Mouse (Mus musculus): ENCODE measurements around the gene Galk1. TPM values are rescaled to one million over a fixed set of nuclear protein-coding genes. Genes with fewer than 3 reads are reported as not detected.
A peak's percentile ranks its signal among the peaks of the same experiment; 100 is the strongest.
"Not testable (repeated sequence)": the region's sequence is repeated elsewhere in the genome, so short reads cannot be mapped to it uniquely, and the experiment has no call there.

Galk1 gene
- polyA plus RNA-seq, 1 experiment, result 110 TPM

GRCm38 (mm10) chr11:116027756-116028155, 15.2 kb upstream of the Galk1 start, which contains the start of gene H3f3b:
H3f3b (minus strand) TSS chr11:116027962.
- WGBS, result 91% methylated on average over 4 of the region's 4 CpGs
- Histone ChIP-seq H3K27ac (ENCODE audit: control insufficient read depth, insufficient read depth, low read length) (no peak within 1 kb of the TSS), H3K27me3 (ENCODE audit: control insufficient read depth, insufficient read depth, low read length) (no peaks in the 10 kb centered on the region), H3K4me1 (replicated peaks; ENCODE audit: control insufficient read depth, insufficient read depth, low read length) (peaks cover 8% of the 10 kb centered on the region), H3K4me3 (ENCODE audit: control insufficient read depth, insufficient read depth, low read length) (no peak within 1 kb of the TSS), H3K36me3 (ENCODE audit: control insufficient read depth, insufficient read depth, low read length) (peaks cover 5% of the 10 kb centered on the region)
- TF ChIP-seq POLR2A (IDR thresholded peaks at IDR 0.05; ENCODE audit: control insufficient read depth, extremely low read depth, insufficient read depth, low read length, poor library complexity) (no peak), CTCF (IDR thresholded peaks at IDR 0.05; ENCODE audit: borderline replicate concordance, control insufficient read depth, extremely low read depth, insufficient read depth, low read length, poor library complexity) (no peak)
- DNase-seq, result no peak

DNA sequence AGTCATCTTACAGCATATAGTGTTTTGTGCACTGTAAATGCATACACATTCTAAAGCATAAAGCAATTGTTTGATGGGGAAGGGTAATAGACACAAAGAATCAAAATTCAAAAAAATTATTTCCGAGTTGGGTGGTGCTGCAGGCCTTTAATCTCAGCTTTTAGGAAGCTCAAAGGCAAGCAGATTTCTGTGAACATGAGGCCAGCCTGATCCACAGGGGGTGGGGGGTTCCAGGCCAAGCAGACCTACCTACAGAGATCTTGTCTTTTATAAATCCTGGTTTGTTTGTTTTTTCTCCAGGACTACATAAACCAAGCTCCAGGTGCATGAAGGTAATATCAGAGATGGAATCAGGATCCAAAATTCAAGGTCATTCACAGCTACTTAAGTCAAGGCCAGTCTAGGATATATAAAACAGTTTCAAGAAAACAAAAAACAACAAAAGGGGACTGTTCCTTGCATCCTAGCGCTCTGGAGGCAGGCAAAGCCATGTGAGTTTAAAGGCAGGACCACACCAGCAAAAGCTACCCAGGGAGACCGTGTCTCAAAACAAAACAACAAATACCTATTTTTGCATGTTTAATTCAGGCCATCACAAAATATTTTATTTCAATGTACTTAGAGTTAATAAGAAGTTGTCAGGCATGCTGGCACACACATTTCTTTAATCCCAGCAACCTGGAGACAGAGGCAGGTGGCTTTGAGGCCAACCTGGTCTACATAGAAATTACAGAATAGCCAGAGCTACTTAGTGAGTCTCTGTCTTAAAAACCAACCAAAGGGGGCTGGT, 12.7 kb upstream of the Galk1 start:
- no peak for TF ChIP-seq CTCF (IDR thresholded peaks at IDR 0.05; ENCODE audit: borderline replicate concordance, control insufficient read depth, extremely low read depth, insufficient read depth, low read length, poor library complexity)
- TF ChIP-seq POLR2A (IDR thresholded peaks at IDR 0.05; ENCODE audit: control insufficient read depth, extremely low read depth, insufficient read depth, low read length, poor library complexity), result no peak
- Histone ChIP-seq H3K4me1 (replicated peaks; ENCODE audit: control insufficient read depth, insufficient read depth, low read length) (peaks cover 2% of the 10 kb centered on the region; the same call in 1 of the 2 replicates), H3K36me3 (ENCODE audit: control insufficient read depth, insufficient read depth, low read length) (peaks cover 20% of the 10 kb centered on the region), H3K27me3 (ENCODE audit: control insufficient read depth, insufficient read depth, low read length) (no peaks in the 10 kb centered on the region), H3K4me3 (ENCODE audit: control insufficient read depth, insufficient read depth, low read length) (no peak overlapping the region), H3K27ac (ENCODE audit: control insufficient read depth, insufficient read depth, low read length) (no peak overlapping the region)
- no peak for DNase-seq
- WGBS, result 90% methylated on average over 3 of the region's 3 CpGs

DNA sequence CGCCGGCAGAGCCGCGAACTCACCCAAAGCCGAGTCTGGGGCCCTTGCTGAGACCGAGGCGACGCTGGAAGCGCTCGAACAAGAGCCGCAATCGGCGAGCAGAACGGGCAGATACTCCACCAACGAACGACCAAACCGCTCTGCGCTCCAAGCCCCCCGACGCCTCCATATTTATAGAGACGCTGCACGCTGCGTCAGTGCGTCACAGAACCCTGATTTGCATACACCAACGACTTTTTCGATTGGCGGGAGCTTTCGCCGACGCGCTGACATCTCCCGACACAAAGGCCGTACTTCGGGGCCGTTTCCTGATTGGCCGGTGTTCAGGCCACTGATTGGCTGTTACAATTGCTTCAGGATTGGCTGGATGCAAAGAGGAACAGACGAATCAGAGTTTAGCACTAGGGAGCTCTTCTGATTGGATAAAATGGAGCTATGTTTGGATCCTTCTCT, 11.9 kb upstream of the Galk1 start:
- H3K27me3 ChIP-seq (ENCODE audit: control insufficient read depth, insufficient read depth, low read length), result no peaks in the 10 kb centered on the region
- DNase-seq, result peak; percentile 91
- peaks cover 2% of the 10 kb centered on the region; the same call in 1 of the 2 replicates for H3K4me1 ChIP-seq (replicated peaks; ENCODE audit: control insufficient read depth, insufficient read depth, low read length)
- H3K4me3 ChIP-seq (ENCODE audit: control insufficient read depth, insufficient read depth, low read length), result peak overlapping the region; percentile 78
- TF ChIP-seq POLR2A (IDR thresholded peaks at IDR 0.05; ENCODE audit: control insufficient read depth, extremely low read depth, insufficient read depth, low read length, poor library complexity) (peak; percentile 100), CTCF (IDR thresholded peaks at IDR 0.05; ENCODE audit: borderline replicate concordance, control insufficient read depth, extremely low read depth, insufficient read depth, low read length, poor library complexity) (0 out of 2 replicates have a peak, but pooled peaks have one; percentile 48)
- peak overlapping the region; percentile 88 for H3K27ac ChIP-seq (ENCODE audit: control insufficient read depth, insufficient read depth, low read length)
- under 1% methylated on average over 37 of the region's 37 CpGs for WGBS
- H3K36me3 ChIP-seq (ENCODE audit: control insufficient read depth, insufficient read depth, low read length), result peaks cover 20% of the 10 kb centered on the region

GRCm38 (mm10) chr11:116023771-116024355, 11.3 kb upstream of the Galk1 start:
- Histone ChIP-seq H3K4me3 (ENCODE audit: control insufficient read depth, insufficient read depth, low read length) (peak overlapping the region; percentile 78), H3K4me1 (replicated peaks; ENCODE audit: control insufficient read depth, insufficient read depth, low read length) (peaks cover 2% of the 10 kb centered on the region; the same call in 1 of the 2 replicates), H3K27me3 (ENCODE audit: control insufficient read depth, insufficient read depth, low read length) (no peaks in the 10 kb centered on the region), H3K36me3 (ENCODE audit: control insufficient read depth, insufficient read depth, low read length) (peaks cover 20% of the 10 kb centered on the region), H3K27ac (ENCODE audit: control insufficient read depth, insufficient read depth, low read length) (peak overlapping the region; percentile 88)
- TF ChIP-seq POLR2A (IDR thresholded peaks at IDR 0.05; ENCODE audit: control insufficient read depth, extremely low read depth, insufficient read depth, low read length, poor library complexity), result no peak
- peak; percentile 97 for TF ChIP-seq CTCF (IDR thresholded peaks at IDR 0.05; ENCODE audit: borderline replicate concordance, control insufficient read depth, extremely low read depth, insufficient read depth, low read length, poor library complexity)
- DNase-seq, result peak; percentile 83
- under 1% methylated on average over 51 of the region's 57 CpGs for WGBS

DNA sequence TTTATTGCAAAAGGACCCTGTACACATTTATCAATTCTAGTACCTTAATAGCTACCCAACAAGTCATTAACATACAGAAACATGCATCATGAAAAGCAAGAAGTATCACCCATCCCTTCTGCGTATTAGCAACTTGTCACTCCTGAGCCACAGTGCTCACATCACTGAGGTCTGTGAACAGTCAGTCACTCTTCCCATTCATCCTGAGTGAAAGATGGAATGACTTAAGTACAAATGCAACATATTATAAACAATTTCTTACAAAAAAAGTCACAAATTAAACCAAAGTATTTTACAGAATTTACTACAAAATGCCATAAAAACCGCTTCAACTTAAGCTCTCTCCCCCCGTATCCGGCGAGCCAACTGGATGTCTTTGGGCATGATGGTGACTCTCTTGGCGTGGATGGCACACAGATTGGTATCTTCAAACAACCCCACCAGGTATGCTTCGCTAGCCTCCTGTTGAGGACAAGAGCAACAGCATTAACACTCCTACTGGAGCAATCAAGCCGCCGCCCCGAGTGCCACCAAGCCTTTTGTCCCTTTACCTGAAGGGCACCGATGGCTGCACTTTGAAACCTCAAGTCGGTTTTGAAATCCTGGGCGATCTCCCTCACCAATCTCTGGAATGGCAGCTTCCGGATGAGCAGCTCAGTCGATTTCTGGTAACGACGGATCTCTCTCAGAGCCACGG, 10.7 kb upstream of the Galk1 start:
- Histone ChIP-seq H3K27ac (ENCODE audit: control insufficient read depth, insufficient read depth, low read length) (peak overlapping the region; percentile 88), H3K4me3 (ENCODE audit: control insufficient read depth, insufficient read depth, low read length) (peak overlapping the region; percentile 78), H3K36me3 (ENCODE audit: control insufficient read depth, insufficient read depth, low read length) (peaks cover 20% of the 10 kb centered on the region)
- WGBS, result 1% methylated on average over 18 of the region's 18 CpGs
- DNase-seq; H3K27me3 ChIP-seq (ENCODE audit: control insufficient read depth, insufficient read depth, low read length); H3K4me1 ChIP-seq (replicated peaks; ENCODE audit: control insufficient read depth, insufficient read depth, low read length): not testable (repeated sequence)

GRCm38 (mm10) chr11:116022256-116022780, 9.8 kb upstream of the Galk1 start:
- H3K4me3 ChIP-seq (ENCODE audit: control insufficient read depth, insufficient read depth, low read length), result no peak overlapping the region
- H3K4me1 ChIP-seq (replicated peaks; ENCODE audit: control insufficient read depth, insufficient read depth, low read length), result peaks cover 2% of the 10 kb centered on the region; the same call in 1 of the 2 replicates
- H3K27ac ChIP-seq (ENCODE audit: control insufficient read depth, insufficient read depth, low read length), result no peak overlapping the region
- no peaks in the 10 kb centered on the region for H3K27me3 ChIP-seq (ENCODE audit: control insufficient read depth, insufficient read depth, low read length)
- H3K36me3 ChIP-seq (ENCODE audit: control insufficient read depth, insufficient read depth, low read length), result peaks cover 20% of the 10 kb centered on the region
- DNase-seq, result no peak
- no peak for TF ChIP-seq CTCF (IDR thresholded peaks at IDR 0.05; ENCODE audit: borderline replicate concordance, control insufficient read depth, extremely low read depth, insufficient read depth, low read length, poor library complexity)
- WGBS, result 64% methylated on average over 4 of the region's 4 CpGs

Measured in thymus, adult 2 months (tissue).